Mouse (Mus musculus) neutrophil, adult 5-6 weeks (primary cell): Measurements from ENCODE around the gene Adm. TPM values are rescaled to one million over a fixed set of nuclear protein-coding genes. Genes with fewer than 3 reads are reported as not detected.
"Not testable (repeated sequence)": the region's sequence is repeated elsewhere in the genome, so short reads cannot be mapped to it uniquely, and the experiment has no call there.

Experiments used
- ATAC-seq: fragments of 151-379, 151-347 bp; 2 replicates; pipeline ENCODE4 v1.8.0; 2017; ENCODE audit warnings: mild to moderate bottlenecking, moderate TSS enrichment; ENCODE audit not compliant: insufficient number of reproducible peaks, poor library complexity, low FRiP score, severe bottlenecking; ENCODE audit errors: extremely low read depth
- total RNA-seq: library from RNA; stranded (forward); fragments of 200-1000 nt; gene quantifications from 2 replicates; pipeline ENCODE4 v1.2.3, GENCODE M21; 2017

Adm gene
- total RNA-seq, 1 experiment from 2014 or later = 0.35 TPM

DNA sequence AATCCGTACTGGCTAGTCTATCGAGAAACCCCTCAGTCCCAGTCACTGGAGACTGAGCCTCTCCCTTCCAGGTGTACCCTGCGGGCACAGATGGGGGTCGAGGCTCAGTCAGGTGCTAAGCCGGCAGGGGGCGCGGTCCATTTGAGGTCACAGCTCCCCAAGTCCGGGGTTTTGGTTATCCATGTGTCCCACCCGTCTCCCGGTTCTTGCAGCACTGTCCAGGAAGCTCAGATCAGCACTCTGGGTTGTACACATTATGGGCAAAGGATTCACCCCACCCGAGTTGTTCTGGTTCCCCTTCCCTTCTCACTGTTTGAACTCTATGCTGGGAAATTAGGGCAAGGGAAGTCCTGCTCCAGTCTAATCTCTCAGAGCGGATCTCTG is 370 bp upstream of the Adm start:
- no peak for ATAC-seq

DNA sequence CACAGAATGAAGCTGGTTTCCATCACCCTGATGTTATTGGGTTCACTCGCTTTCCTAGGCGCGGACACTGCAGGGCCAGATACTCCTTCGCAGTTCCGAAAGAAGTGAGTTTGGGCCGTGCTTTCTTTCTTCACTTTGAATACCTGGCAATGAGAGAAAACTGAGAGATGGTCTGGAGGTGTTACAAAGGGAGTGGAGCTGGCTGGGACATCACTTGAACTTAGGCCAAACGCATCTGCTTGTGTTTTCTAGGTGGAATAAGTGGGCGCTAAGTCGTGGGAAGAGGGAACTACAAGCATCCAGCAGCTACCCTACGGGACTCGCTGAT is 776 bp downstream of the Adm start:
- ATAC-seq = no peak

DNA sequence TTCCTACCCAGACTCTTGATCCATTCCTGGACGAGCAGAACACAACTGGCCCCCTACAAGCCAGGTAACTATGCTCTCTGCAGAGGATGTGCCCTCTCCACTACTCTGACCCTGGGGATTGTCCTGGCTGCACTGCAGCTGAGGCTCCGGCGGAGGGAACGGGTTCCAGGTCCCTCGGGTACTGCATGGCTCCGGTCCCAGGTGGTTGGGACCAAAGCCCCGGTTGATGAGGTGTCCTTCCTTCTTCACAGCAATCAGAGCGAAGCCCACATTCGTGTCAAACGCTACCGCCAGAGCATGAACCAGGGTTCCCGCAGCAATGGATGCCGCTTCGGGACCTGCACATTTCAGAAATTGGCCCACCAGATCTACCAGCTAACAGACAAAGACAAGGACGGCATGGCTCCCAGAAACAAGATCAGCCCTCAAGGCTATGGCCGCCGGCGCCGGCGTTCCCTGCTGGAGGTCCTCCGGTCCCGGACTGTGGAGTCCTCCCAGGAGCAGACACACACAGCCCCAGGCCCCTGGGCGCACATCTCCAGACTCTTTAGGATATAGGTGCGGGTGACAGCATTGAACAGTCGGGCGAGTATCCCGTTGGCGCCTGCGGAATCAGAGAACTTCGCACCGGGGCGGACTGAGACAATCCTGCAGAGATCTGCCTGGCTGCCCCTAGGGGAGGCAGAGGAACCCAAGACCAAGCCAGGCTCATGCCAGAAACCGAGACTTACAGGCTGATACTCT is 1.3 kb downstream of the Adm start:
- ATAC-seq = no peak

DNA sequence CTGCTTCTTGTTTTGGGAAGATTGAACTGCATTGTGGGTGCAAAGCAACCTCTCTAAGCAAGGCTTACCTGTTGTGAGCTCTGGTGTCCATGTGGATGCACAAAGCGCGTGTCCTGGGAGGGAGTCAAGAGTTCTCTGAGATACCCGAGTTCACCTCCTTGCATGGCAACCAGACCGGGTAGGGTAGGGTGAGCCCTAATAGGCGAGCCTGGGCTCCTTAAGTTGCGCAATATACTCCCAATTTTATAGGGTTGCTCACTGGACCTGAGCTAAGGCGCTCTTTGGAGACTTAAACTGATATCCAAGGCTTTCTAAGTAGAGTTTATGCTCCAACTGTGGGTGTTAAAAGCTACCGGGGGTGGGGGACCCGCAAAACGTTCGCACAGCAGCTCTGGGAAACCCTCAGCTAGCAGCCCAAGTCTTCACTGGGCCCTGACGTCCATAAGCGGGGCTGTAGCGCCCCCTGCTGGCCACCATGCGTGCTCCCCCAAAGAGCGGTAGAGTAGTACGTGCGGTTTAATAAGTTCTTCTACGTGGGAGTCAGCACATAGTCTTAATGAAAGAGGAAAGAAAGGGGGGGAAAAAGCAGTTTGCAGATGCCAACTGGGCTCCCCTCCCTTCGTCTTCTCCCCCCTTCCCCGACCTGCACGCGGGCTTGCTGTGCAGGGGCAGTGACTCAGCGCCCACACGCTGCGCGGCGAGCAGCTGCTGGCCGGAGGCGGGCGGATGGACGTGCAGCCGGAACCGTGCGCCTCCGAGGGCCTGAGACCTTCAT is 2.6 kb downstream of the Adm start:
- peak; percentile 74 for ATAC-seq

DNA sequence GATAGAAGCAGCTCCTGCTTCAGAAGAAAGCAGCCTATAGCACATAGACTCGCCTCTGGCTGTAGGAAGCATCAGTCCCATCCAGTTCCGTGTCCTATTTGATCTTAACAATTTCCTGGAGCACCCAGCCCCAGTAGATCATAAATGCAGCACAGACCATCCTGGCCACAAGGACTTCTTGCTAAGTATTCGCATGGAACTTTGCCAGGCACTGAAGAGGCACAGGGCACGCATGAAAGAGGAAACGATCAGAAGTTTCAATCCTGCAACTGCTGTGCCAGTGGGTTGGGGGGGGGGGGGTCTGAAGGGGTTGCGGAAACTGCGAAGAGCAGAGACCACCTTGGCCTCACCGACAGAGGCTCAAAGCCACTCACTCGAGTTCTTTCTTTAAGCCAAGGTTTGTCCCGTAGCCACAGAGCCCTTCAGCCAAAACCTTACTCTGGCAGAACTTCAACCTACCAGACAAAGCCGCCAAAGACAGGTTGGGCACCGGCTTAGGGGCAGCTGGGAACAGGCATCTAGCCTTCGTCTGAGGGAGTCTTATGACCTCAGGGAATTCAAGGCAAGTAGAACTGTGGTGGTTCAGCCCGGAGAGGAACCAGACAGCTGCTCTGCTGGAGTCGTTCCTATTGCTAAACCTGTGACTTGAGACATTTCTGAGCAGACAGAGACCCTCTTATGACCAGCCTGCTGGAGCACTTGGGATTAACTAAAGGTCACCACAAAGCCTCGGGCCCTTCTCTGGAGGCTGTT is 3.9 kb downstream of the Adm start:
- ATAC-seq = no peak

DNA sequence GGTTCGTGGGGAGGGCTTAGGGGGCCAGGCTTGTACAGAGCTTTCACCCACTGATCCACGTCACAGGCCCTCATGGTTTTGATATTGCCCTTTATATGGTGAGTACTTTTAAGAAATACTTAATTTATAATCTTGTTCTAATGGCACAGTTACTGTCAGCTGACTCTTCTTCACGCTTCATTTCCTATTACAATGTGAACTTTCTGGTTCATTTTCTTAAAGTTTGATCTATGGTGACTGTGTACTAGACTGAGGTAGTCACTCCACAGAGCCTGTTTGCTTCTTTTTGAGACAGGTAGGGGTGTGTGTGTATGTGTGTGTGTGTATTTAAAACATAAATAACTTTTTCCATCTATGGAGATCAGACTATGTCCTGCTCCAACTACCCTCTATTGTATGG is 8.5 kb downstream of the Adm start:
- ATAC-seq = no peak

DNA sequence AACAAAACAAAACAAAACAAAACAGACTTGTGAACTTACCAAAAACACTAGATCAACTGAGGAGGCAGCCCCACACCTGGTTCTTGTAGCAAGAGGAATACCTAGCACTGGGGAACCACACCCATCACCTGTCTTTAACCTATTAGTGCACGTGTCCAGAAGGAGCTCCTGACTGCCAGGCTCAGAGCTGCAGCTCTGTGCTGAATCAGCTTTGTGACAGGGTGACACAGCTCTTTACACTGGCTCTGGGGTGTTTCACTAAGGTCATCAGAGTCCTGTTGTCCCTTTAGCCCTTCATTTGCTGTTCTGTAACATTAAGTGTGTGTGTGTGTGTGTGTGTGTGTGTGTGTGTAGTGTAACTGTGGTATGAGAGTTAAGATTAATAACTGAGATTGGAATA is 9.1 kb downstream of the Adm start:
- ATAC-seq = no peak

DNA sequence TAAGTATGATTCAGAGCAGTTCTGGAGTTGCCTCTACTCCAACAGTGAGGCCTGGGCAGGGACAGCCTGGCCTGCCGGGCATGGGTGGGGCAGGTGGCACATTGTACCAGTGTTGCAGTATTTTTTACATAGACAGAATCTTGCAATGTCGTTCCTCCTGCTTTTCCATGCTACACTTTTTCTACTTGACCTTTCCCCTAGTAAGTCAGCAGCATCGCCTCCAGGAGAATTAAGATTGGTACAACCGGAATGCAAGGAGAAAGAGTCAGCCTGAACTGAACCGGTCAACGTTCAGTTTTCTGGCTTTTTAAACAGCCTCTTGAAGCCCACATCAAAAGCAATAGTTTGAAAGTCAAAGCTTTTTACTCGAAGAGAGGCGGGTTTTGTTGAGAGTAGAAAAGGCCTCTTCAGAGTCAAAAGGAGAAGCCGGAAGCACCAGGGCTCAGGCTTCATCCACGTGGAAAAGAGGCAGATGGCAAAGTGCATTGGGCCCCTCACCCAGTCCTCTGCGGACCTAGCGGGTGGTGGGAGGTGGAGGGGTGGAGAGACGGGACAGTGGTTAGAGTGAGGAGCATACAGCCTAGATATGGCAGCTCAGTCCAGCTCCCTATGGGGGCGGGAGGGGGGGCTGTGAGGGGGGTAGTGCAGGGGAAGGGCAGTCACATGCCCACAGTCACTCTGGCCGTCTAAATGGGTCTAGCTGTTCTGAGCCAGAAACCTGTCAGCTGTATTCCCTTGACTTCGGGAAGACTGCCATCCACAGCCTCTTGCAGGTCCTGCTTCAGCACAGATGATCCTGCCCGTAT is 11.0 kb downstream of the Adm start:
- ATAC-seq = no peak

DNA sequence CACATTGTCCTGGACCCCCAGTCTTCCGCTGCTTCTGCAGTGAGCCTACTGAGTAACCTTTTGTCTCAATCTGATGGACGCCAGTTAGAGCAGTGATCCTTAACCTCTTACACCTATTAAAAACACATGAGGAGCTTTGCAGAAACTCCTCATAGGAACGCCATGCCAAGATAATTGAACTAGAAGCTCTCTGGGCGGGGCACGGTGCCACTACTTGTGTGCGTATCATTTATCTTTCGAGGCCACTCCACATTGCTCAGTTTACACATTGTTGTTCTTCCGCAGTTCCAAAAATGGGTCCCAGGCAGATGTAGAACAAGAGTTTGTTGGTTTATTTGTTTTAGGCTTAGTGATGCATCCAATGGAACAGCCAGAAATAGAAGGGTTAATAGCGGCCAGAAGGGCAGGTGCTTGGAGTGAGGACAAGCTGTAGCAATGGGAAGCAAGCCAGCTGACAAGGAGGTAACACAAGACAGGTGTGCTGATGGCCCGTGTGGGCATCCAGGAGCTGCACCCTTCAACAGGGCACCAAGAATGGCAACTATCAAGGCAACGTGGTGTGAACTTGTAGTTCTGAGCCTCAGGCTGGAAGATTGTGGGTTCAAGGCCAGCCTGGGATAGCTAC is 11.9 kb downstream of the Adm start:
- ATAC-seq = no peak

DNA sequence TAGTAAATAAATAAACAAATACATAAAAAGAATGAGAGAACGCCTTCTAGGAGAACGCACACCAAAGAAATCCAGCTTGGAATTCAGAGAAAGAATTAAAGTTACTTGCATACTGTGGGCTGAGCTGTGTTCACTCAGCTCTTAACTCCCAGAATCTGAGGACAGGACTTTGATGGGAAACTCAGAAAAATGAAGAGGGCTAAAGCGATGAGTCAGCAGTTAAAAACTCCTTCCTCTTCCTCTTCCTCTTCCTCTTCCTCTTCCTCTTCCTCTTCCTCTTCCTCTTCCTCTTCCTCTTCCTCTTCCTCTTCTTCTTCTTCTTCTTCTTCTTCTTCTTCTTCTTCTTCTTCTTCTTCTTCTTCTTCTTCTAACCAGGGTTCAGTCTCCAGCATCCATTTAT is 12.5 kb downstream of the Adm start:
- not testable (repeated sequence) for ATAC-seq

DNA sequence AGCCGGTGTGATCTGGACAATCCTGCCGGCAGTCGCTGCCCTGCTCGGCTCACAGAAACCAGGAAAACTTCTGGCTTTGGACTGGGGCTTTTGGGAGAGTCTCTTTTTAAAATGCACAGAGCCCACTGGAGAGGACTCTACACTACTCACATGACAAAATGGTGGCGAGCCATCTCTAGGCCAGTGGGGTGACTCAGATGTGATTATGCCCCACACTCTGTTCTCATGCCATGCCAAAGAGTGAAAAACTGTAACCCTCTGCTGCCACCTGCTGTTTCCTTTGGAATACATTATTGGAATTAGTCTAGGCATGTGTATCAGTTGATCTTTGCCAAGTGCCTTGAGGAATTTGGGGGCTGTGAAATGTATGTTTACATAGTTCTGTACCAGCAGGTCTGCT is 17.9 kb downstream of the Adm start:
- no peak for ATAC-seq

DNA sequence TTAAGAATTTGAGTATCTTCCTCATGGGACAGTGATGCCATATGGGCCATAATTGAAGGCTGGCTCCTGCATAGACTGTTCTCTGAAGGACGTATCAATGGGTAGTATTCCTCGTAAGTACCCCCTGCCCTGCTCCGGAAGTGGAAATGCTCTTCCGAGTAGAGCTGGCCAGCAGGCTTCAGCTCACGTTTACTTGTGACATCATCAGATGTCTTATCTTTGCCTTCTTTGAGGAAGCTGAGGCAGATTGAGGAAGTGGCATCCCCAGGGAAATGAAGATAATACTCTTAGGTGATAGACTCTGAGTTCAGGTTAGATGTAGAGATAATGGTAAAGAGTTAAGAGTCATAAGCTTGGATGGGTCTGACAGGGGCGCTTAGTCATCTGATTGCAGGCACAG is 18.4 kb downstream of the Adm start:
- peak; percentile 56; the same call in 1 of the 2 replicates for ATAC-seq

DNA sequence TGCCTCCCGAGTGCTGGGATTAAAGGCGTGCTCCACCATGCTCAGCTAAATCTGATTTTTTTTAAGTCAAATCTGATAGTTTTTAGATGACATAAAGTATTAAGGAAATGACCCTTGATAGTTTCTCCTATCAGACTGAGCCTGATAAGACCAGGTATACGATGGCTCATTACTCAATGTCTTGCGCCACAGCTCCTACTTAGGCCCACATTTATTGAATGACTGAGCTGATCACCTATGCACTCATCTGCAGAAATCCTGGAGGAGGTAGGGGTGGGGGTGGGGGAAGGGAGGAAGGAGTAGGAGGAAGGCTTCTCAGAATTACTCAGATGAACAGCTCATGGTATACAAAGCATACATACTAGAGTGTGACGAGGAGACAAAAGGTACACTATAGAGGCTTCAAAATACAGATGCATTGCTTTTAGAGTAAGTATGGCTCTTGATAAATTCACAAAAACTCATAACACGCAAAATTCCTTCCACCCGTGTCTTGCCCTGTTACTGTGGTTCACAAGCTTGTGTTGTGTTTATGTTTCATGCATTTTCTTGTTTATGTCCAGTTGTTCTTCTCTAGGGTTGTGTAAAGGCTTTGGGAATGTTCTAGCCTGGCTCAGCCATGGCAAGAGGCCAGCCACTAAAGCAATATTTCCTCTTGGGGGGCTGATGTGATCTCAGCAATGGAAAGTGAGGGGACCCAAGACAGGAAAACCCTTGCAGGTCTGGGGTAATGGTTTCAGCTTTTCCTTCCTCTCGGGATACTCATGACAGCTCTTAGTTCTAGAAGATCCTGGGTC is 19.3 kb downstream of the Adm start:
- ATAC-seq = no peak

DNA sequence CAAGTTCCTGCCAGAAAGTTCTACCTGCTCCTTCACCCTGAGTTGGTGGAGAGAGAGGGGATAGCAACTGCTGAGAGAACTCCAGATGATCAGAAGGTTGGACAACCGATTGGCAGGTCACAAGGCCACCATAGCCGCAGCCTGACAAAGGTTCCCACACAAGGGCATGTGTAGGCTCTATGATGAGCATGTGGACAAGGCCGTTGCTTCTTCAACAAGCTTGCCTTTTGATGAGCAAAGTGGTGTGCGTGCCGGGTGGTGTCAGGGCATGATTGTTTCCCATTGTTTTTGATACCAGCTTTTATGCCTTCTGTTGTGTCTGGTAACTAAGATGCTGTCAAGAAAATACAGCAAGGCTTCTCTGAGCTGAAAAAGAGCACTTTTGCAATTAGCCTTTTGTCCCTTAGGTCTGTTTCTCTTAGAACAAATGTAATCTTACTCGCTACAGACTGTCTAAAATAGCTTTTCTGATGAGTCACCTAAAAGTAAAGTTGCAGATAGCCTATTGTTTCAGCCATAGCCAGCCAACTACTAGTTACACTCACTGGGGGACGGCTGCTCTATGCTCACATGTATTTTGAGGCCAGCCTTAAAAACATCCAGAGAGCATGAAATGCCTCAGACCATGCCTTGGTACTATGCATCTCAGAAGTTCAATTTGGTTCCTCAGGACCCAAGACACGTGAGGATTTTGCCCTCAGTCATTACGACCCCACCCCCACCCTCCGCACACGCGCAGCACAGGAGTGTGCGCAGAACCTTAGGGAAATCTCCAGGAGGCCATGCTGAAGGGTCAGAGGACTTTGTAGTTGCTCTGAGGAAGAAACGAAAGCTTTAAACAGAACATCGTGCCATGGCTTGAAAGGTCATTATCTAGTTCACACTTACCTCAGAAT is 20.3 kb downstream of the Adm start:
- no peak for ATAC-seq

DNA sequence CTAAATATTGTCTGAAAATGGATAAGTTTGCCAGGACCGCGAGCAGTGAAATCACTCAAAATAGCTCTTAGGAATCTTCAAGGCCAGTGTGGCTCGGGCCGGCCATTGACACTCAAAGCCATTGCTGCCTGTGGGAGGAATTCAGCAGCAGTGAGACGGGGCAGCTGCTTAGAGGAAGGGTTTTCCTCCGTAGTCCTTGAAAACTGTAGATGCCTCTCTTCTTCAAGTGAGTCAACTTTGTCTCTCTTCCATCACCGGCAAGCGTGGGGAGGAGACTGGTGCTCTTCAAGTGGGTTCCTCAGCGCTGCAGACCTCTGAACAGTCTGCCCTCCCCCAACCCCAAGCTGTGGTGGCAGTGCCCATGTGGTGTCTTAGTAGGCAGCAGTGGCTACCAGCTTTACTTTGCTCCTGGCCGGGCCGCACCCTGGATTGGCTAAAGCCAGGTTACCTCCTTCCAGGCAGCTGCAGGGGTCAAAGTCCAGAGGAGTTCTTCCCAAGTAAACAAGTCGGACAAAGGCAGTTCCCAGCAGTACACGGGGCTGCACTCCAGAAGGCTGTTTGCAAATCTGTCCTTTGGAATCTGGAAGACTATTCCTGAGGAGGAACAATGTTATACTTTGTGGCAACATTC is 21.1 kb downstream of the Adm start:
- ATAC-seq = no peak

DNA sequence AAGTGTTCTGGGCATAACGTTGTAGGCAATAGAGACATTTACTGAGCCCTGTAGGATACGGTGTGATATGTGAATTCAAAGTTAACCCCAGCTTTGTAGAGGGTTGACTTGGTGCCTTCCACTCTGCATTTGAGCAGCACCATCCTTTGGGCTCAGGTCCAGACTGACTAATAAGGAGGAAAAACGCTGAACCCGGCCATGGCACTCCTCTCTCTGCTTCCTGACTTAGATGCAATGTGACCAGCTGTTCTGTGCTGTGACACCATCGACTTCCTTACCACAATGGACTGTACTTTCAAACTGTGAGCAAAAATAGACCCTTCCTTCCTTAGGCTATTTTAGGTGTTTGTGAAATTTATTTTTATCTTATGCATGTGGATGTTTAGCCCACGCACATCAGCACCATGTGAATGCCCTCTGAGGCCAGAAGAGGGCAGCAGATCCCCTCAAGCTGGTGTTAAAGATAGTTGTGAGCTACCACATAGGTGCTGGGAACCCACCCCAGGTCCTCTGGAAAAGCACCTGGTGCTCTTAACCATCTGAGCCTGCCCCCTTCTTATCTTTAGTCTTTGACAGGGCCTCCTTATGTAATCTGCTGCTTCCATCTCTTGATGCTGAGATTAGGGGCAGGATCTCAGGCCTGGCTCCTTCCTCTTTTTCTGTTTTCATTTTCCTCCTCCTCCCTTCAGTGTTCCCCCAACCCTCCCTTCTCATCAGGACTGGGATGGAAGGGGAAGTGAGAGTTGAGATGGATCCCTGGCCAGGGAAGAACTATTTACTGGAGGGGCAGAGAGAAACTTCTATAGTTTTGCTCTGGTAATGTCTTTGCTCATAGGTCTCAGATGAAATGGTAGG is 21.9 kb downstream of the Adm start:
- ATAC-seq = no peak
